Mouse (Mus musculus) small intestine, adult 10 weeks (tissue): ENCODE results near the gene Srl. TPM values are rescaled to one million over a fixed set of nuclear protein-coding genes. Genes with fewer than 3 reads are reported as not detected.

Source experiments
- polyA plus RNA-seq: library from polyadenylated mRNA; stranded (reverse); fragments of 350-450 nt; fragmentation: Illumina TruSeq; extraction: RNeasy Lipid Tissue Mini Kit (QIAGEN cat#74804); gene quantifications from one replicate; pipeline ENCODE4 v1.2.3, GENCODE M21; 2014; ENCODE audit warnings: low replicate concordance

The Srl gene
- polyA plus RNA-seq: 1.8 TPM

DNA sequence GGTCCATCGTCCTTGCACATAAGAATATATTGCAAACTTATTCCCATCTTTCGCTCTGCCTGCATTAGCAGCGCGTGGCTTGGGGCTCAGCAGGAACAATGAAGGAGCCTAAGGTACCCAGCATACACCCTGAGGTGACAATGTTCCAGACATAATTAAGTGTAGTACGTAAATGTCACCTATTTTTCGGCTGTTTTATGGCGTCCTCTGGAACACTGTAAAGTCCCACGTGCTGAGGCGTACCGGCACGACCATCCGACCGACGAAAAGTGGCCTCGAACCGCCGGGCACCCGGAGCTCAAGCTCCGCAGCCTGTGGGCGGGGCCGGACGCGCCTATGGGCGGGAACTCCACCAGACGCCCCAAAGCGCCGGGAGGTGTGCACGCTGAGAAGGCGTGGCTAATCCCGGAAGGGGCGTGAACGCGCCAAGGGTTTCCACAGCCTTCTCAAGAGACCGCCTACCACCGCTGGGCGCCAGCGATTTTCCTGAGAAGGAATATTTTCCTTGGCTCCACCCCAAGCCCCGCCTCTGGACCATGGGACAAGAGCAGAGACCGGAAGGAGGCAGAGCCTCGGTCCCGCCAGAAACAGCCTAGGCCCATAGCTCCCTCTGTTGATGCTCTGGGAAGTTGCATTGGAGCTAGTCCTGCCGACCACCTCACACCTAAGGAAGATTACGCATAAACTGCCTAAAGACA, at the start of gene Srl:
Gene Srl, minus strand, starts transcription at position 316 of the 698 bp plus-strand sequence.

GRCm38 (mm10) chr16:4559715-4560144, 18.1 kb upstream of the Srl start, which contains the start of gene Tfap4:
Gene Tfap4, minus strand, starts transcription at chr16:4559854.

Other genes starting within 250 kb of the Srl start
- gene Adcy9, start 121.3 kb downstream of the Srl start, polyA plus RNA-seq: 0.89 TPM
- gene Tfap4, start 18.0 kb upstream of the Srl start, polyA plus RNA-seq: 2.0 TPM
- gene Glis2, start 52.9 kb upstream of the Srl start, polyA plus RNA-seq: 0.56 TPM
- 8.9 TPM for gene Pam16, start 83.2 kb upstream of the Srl start, polyA plus RNA-seq
- 0.48 TPM for gene Vasn, start 98.1 kb upstream of the Srl start, polyA plus RNA-seq
- 18.0 TPM for gene Dnaja3, start 98.2 kb upstream of the Srl start, polyA plus RNA-seq
- gene Coro7, start 138.0 kb upstream of the Srl start, polyA plus RNA-seq: 1.3 TPM
- 0.71 TPM for gene Nmral1, start 177.5 kb upstream of the Srl start, polyA plus RNA-seq
- 47.3 TPM for gene Hmox2, start 184.5 kb upstream of the Srl start, polyA plus RNA-seq
- gene Cdip1, start 248.5 kb upstream of the Srl start, polyA plus RNA-seq: 40.1 TPM